Mouse (Mus musculus) CD4-positive helper T cell, adult 2 months (primary cell): ENCODE results near the gene Cacng8.

Source experiments
- DNase-seq: peaks from one replicate; pipeline ENCODE4 v3.0.0-alpha.2; 2012; ENCODE audit warnings: low read depth, missing footprints, low spot score

The Cacng8 gene

GRCm38 (mm10) chr7:3390413-3391080 is at the start of gene Cacng8:
Cacng8 (plus strand) TSS chr7:3390683.
- no peak for DNase-seq

- DNase-seq = no peak
Measured at GRCm38 (mm10) chr7:3343861-3344260, 46.6 kb upstream of the Cacng8 start.

GRCm38 (mm10) chr7:3345301-3345700 is 45.2 kb upstream of the Cacng8 start:
- no peak for DNase-seq

GRCm38 (mm10) chr7:3347366-3348287 is 42.9 kb upstream of the Cacng8 start:
- DNase-seq = no peak

- DNase-seq = no peak
Measured at GRCm38 (mm10) chr7:3348326-3348725, 42.2 kb upstream of the Cacng8 start.

GRCm38 (mm10) chr7:3349775-3350174 is 40.7 kb upstream of the Cacng8 start:
- DNase-seq = no peak

- DNase-seq = no peak
Measured at GRCm38 (mm10) chr7:3351536-3351935, 38.9 kb upstream of the Cacng8 start.

- no peak for DNase-seq
Measured at GRCm38 (mm10) chr7:3354850-3355249, 35.6 kb upstream of the Cacng8 start.

- DNase-seq = no peak
Measured at GRCm38 (mm10) chr7:3360678-3361077, 29.8 kb upstream of the Cacng8 start.

- no peak for DNase-seq
Measured at GRCm38 (mm10) chr7:3365547-3366279, 24.8 kb upstream of the Cacng8 start.

GRCm38 (mm10) chr7:3366705-3367516 is 23.6 kb upstream of the Cacng8 start:
- DNase-seq = no peak

- no peak for DNase-seq
Measured at GRCm38 (mm10) chr7:3367569-3367968, 22.9 kb upstream of the Cacng8 start.

- DNase-seq = no peak
Measured at GRCm38 (mm10) chr7:3368311-3368710, 22.2 kb upstream of the Cacng8 start.

GRCm38 (mm10) chr7:3369189-3369588 is 21.3 kb upstream of the Cacng8 start:
- no peak for DNase-seq

- DNase-seq = no peak
Measured at GRCm38 (mm10) chr7:3370407-3370806, 20.1 kb upstream of the Cacng8 start.

GRCm38 (mm10) chr7:3372376-3372775 is 18.1 kb upstream of the Cacng8 start:
- DNase-seq = no peak

GRCm38 (mm10) chr7:3373754-3374153 is 16.7 kb upstream of the Cacng8 start:
- no peak for DNase-seq

- no peak for DNase-seq
Measured at GRCm38 (mm10) chr7:3376831-3377230, 13.7 kb upstream of the Cacng8 start.

GRCm38 (mm10) chr7:3382123-3382522 is 8.4 kb upstream of the Cacng8 start:
- DNase-seq = no peak

- no peak for DNase-seq
Measured at GRCm38 (mm10) chr7:3384807-3385319, 5.6 kb upstream of the Cacng8 start.
